Mouse (Mus musculus): ENCODE results near the gene Ern1. TPM values are rescaled to one million over a fixed set of nuclear protein-coding genes. Genes with fewer than 3 reads are reported as not detected.

Gene Ern1
- polyA plus RNA-seq, 1 experiment from 2014 or later: 5.8 TPM

- ATAC-seq (ENCODE audit: low read depth): peak; percentile 26; the same call in 1 of the 2 replicates
- Histone ChIP-seq H3K9ac (ENCODE audit: low read length) (no peak overlapping the region), H3K36me3 (ENCODE audit: control insufficient read depth, insufficient read depth, low read length) (no peaks in the 10 kb centered on the region)
These were observed 104.4 kb downstream of the Ern1 start for GRCm38 (mm10) chr11:106383051-106383790.

GRCm38 (mm10) chr11:106382424-106382823 lies 105.2 kb downstream of the Ern1 start:
- Histone ChIP-seq H3K4me3 (ENCODE audit: low read length) (peak overlapping the region; percentile 45), H3K4me1 (replicated peaks; ENCODE audit: control insufficient read depth, insufficient read depth, low read length) (peaks cover 5% of the 10 kb centered on the region; the same call in 1 of the 2 replicates), H3K36me3 (ENCODE audit: control insufficient read depth, insufficient read depth, low read length) (no peaks in the 10 kb centered on the region), H3K4me2 (ENCODE audit: low read depth, low read length) (0 out of 2 replicates have a peak overlapping the region, but pooled peaks have one; percentile 9), H3K9ac (ENCODE audit: low read length) (peak overlapping the region; percentile 42), H3K9me3 (ENCODE audit: control insufficient read depth, low read length) (no peaks in the 10 kb centered on the region), H3K27me3 (ENCODE audit: control insufficient read depth, insufficient read depth, low read depth, low read length) (no peaks in the 10 kb centered on the region), H3K27ac (ENCODE audit: low read length) (peak overlapping the region; percentile 89)
- ATAC-seq (ENCODE audit: low read depth): peak; percentile 88
- WGBS: 63% methylated on average over 5 of the region's 5 CpGs

More at GRCm38 (mm10) chr11:106383051-106383790, 104.4 kb downstream of the Ern1 start:
- WGBS: 68% methylated on average over 6 of the region's 6 CpGs
- H3K4me2 ChIP-seq (ENCODE audit: low read depth, low read length): 0 out of 2 replicates have a peak overlapping the region, but pooled peaks have one; percentile 10
- no peaks in the 10 kb centered on the region for H3K27me3 ChIP-seq (ENCODE audit: control insufficient read depth, insufficient read depth, low read depth, low read length)
- H3K27ac ChIP-seq (ENCODE audit: low read length): peak overlapping the region; percentile 88
- H3K4me1 ChIP-seq (replicated peaks; ENCODE audit: control insufficient read depth, insufficient read depth, low read length): peaks cover 9% of the 10 kb centered on the region
- no peak overlapping the region for H3K4me3 ChIP-seq (ENCODE audit: low read length)
- H3K9me3 ChIP-seq (ENCODE audit: control insufficient read depth, low read length): no peaks in the 10 kb centered on the region

- H3K36me3 ChIP-seq (ENCODE audit: control insufficient read depth, insufficient read depth, low read length): no peaks in the 10 kb centered on the region
- H3K4me2 ChIP-seq (ENCODE audit: low read depth, low read length): peak overlapping the region; percentile 9; the same call in 1 of the 2 replicates
- H3K27me3 ChIP-seq (ENCODE audit: control insufficient read depth, insufficient read depth, low read depth, low read length): no peaks in the 10 kb centered on the region
- peak overlapping the region; percentile 45 for H3K4me3 ChIP-seq (ENCODE audit: low read length)
- peak overlapping the region; percentile 89 for H3K27ac ChIP-seq (ENCODE audit: low read length)
- H3K4me1 ChIP-seq (replicated peaks; ENCODE audit: control insufficient read depth, insufficient read depth, low read length): peaks cover 2% of the 10 kb centered on the region; the same call in 1 of the 2 replicates
- WGBS: 63% methylated on average over 7 of the region's 7 CpGs
- ATAC-seq (ENCODE audit: low read depth): peak; percentile 48
- no peaks in the 10 kb centered on the region for H3K9me3 ChIP-seq (ENCODE audit: control insufficient read depth, low read length)
- H3K9ac ChIP-seq (ENCODE audit: low read length): peak overlapping the region; percentile 42
These were observed 105.8 kb downstream of the Ern1 start for GRCm38 (mm10) chr11:106381883-106382282.

GRCm38 (mm10) chr11:106381011-106381410 lies 106.6 kb downstream of the Ern1 start:
- Histone ChIP-seq H3K36me3 (ENCODE audit: control insufficient read depth, insufficient read depth, low read length) (no peaks in the 10 kb centered on the region), H3K9ac (ENCODE audit: low read length) (peak overlapping the region; percentile 42; the same call in 1 of the 2 replicates), H3K9me3 (ENCODE audit: control insufficient read depth, low read length) (no peaks in the 10 kb centered on the region), H3K27ac (ENCODE audit: low read length) (no peak overlapping the region), H3K4me1 (replicated peaks; ENCODE audit: control insufficient read depth, insufficient read depth, low read length) (peaks cover 2% of the 10 kb centered on the region; the same call in 1 of the 2 replicates), H3K4me2 (ENCODE audit: low read depth, low read length) (peak overlapping the region; percentile 49), H3K27me3 (ENCODE audit: control insufficient read depth, insufficient read depth, low read depth, low read length) (no peaks in the 10 kb centered on the region), H3K4me3 (ENCODE audit: low read length) (peak overlapping the region; percentile 45)
- no peak for ATAC-seq (ENCODE audit: low read depth)
- 67% methylated on average over 11 of the region's 11 CpGs for WGBS

GRCm38 (mm10) chr11:106374979-106375378 lies 112.7 kb downstream of the Ern1 start:
- Histone ChIP-seq H3K27ac (ENCODE audit: low read length) (peak overlapping the region; percentile 55), H3K9ac (ENCODE audit: low read length) (no peak overlapping the region), H3K4me3 (ENCODE audit: low read length) (no peak overlapping the region), H3K9me3 (ENCODE audit: control insufficient read depth, low read length) (no peaks in the 10 kb centered on the region), H3K36me3 (ENCODE audit: control insufficient read depth, insufficient read depth, low read length) (no peaks in the 10 kb centered on the region), H3K27me3 (ENCODE audit: control insufficient read depth, insufficient read depth, low read depth, low read length) (no peaks in the 10 kb centered on the region), H3K4me2 (ENCODE audit: low read depth, low read length) (no peak overlapping the region), H3K4me1 (replicated peaks; ENCODE audit: control insufficient read depth, insufficient read depth, low read length) (peaks cover 11% of the 10 kb centered on the region)
- 0 out of 2 replicates have a peak, but pooled peaks have one; percentile 23 for ATAC-seq (ENCODE audit: low read depth)
- WGBS: 69% methylated on average over 5 of the region's 5 CpGs

GRCm38 (mm10) chr11:106374559-106374958 lies 113.1 kb downstream of the Ern1 start:
- no peaks in the 10 kb centered on the region for H3K27me3 ChIP-seq (ENCODE audit: control insufficient read depth, insufficient read depth, low read depth, low read length)
- H3K27ac ChIP-seq (ENCODE audit: low read length): peak overlapping the region; percentile 55
- WGBS: 21% methylated on average over 9 of the region's 9 CpGs

GRCm38 (mm10) chr11:106373998-106374397 lies 113.7 kb downstream of the Ern1 start:
- peak; percentile 54 for ATAC-seq (ENCODE audit: low read depth)
- Histone ChIP-seq H3K4me2 (ENCODE audit: low read depth, low read length) (0 out of 2 replicates have a peak overlapping the region, but pooled peaks have one; percentile 4), H3K4me3 (ENCODE audit: low read length) (no peak overlapping the region), H3K4me1 (replicated peaks; ENCODE audit: control insufficient read depth, insufficient read depth, low read length) (peaks cover 11% of the 10 kb centered on the region), H3K27me3 (ENCODE audit: control insufficient read depth, insufficient read depth, low read depth, low read length) (no peaks in the 10 kb centered on the region), H3K36me3 (ENCODE audit: control insufficient read depth, insufficient read depth, low read length) (no peaks in the 10 kb centered on the region), H3K27ac (ENCODE audit: low read length) (peak overlapping the region; percentile 55), H3K9me3 (ENCODE audit: control insufficient read depth, low read length) (no peaks in the 10 kb centered on the region), H3K9ac (ENCODE audit: low read length) (0 out of 2 replicates have a peak overlapping the region, but pooled peaks have one; percentile 4)
- 22% methylated on average over 11 of the region's 11 CpGs for WGBS

More at GRCm38 (mm10) chr11:106374559-106374958, 113.1 kb downstream of the Ern1 start:
- H3K4me1 ChIP-seq (replicated peaks; ENCODE audit: control insufficient read depth, insufficient read depth, low read length): peaks cover 11% of the 10 kb centered on the region
- peak overlapping the region; percentile 4; the same call in 1 of the 2 replicates for H3K4me2 ChIP-seq (ENCODE audit: low read depth, low read length)
- 0 out of 2 replicates have a peak overlapping the region, but pooled peaks have one; percentile 4 for H3K9ac ChIP-seq (ENCODE audit: low read length)
- no peaks in the 10 kb centered on the region for H3K36me3 ChIP-seq (ENCODE audit: control insufficient read depth, insufficient read depth, low read length)
- peak; percentile 90 for ATAC-seq (ENCODE audit: low read depth)
- H3K9me3 ChIP-seq (ENCODE audit: control insufficient read depth, low read length): no peaks in the 10 kb centered on the region
- no peak overlapping the region for H3K4me3 ChIP-seq (ENCODE audit: low read length)

GRCm38 (mm10) chr11:106366316-106366715 lies 121.3 kb downstream of the Ern1 start:
- Histone ChIP-seq H3K27ac (ENCODE audit: low read length) (no peak overlapping the region), H3K36me3 (ENCODE audit: control insufficient read depth, insufficient read depth, low read length) (no peaks in the 10 kb centered on the region), H3K9me3 (ENCODE audit: control insufficient read depth, low read length) (no peaks in the 10 kb centered on the region), H3K27me3 (ENCODE audit: control insufficient read depth, insufficient read depth, low read depth, low read length) (no peaks in the 10 kb centered on the region), H3K4me1 (replicated peaks; ENCODE audit: control insufficient read depth, insufficient read depth, low read length) (peaks cover 18% of the 10 kb centered on the region), H3K9ac (ENCODE audit: low read length) (peak overlapping the region; percentile 32; the same call in 1 of the 2 replicates), H3K4me3 (ENCODE audit: low read length) (no peak overlapping the region), H3K4me2 (ENCODE audit: low read depth, low read length) (peak overlapping the region; percentile 17; the same call in 1 of the 2 replicates)
- peak; percentile 65 for ATAC-seq (ENCODE audit: low read depth)
- WGBS: 9% methylated on average over 3 of the region's 3 CpGs

GRCm38 (mm10) chr11:106365366-106365765 lies 122.3 kb downstream of the Ern1 start, which contains the start of gene Prr29:
Prr29 (plus strand) TSS chr11:106365472.
- peaks cover 18% of the 10 kb centered on the region for H3K4me1 ChIP-seq (replicated peaks; ENCODE audit: control insufficient read depth, insufficient read depth, low read length)
- no peak within 1 kb of the TSS for H3K4me3 ChIP-seq (ENCODE audit: low read length)
- H3K27ac ChIP-seq (ENCODE audit: low read length): no peak within 1 kb of the TSS
- H3K4me2 ChIP-seq (ENCODE audit: low read depth, low read length): peak within 1 kb of the TSS; percentile 26
- H3K9me3 ChIP-seq (ENCODE audit: control insufficient read depth, low read length): no peaks in the 10 kb centered on the region
- H3K9ac ChIP-seq (ENCODE audit: low read length): peak within 1 kb of the TSS; percentile 52; the same call in 1 of the 2 replicates
- no peaks in the 10 kb centered on the region for H3K27me3 ChIP-seq (ENCODE audit: control insufficient read depth, insufficient read depth, low read depth, low read length)
- WGBS: 35% methylated on average over 10 of the region's 10 CpGs
- no peaks in the 10 kb centered on the region for H3K36me3 ChIP-seq (ENCODE audit: control insufficient read depth, insufficient read depth, low read length)
- ATAC-seq (ENCODE audit: low read depth): peak; percentile 22; the same call in 1 of the 2 replicates

Data from lung, embryonic 16.5 days (tissue).